Mouse (Mus musculus) neural tube, embryonic 12.5 days (tissue): Measurements from ENCODE around the gene Rasal2. TPM values are rescaled to one million over a fixed set of nuclear protein-coding genes. Genes with fewer than 3 reads are reported as not detected.

ENCODE experiments used
- ATAC-seq: fragments of 200-750 bp; cut with Nextera tagmentation; 2 replicates; pipeline ENCODE4 v1.8.0; 2017; ENCODE audit warnings: low read depth, mild to moderate bottlenecking, moderate TSS enrichment, moderate library complexity; ENCODE audit not compliant: low FRiP score
- H3K27ac ChIP-seq: fragments of 300-500 bp; sonication (generic); 2 replicates; pipeline ENCODE4 v1.5.1; 2016
- H3K27me3 ChIP-seq: fragments of 300-500 bp; sonication (generic); replicated peaks from 2 replicates; pipeline ENCODE4 v1.6.1; 2016; ENCODE audit warnings: mild to moderate bottlenecking
- H3K36me3 ChIP-seq: fragments of 300-500 bp; sonication (generic); 2 replicates; pipeline ENCODE4 v1.6.1; 2016; ENCODE audit warnings: mild to moderate bottlenecking
- H3K4me1 ChIP-seq: fragments of 300-500 bp; sonication (generic); 2 replicates; pipeline ENCODE4 v1.6.1; 2016
- H3K4me2 ChIP-seq: fragments of 300-500 bp; sonication (generic); replicated peaks from 2 replicates; pipeline ENCODE4 v1.6.1; 2016; ENCODE audit warnings: mild to moderate bottlenecking
- H3K4me3 ChIP-seq: fragments of 300-500 bp; sonication (generic); 2 replicates; pipeline ENCODE4 v1.5.1; 2016
- H3K9ac ChIP-seq: fragments of 300-500 bp; sonication (generic); 2 replicates; pipeline ENCODE4 v1.6.1; 2016; ENCODE audit warnings: mild to moderate bottlenecking
- H3K9me3 ChIP-seq: fragments of 300-500 bp; sonication (generic); 2 replicates; pipeline ENCODE4 v1.6.1; 2016; ENCODE audit warnings: mild to moderate bottlenecking
- WGBS: fragments of 180-500 bp; shearing (Covaris S2); methylation state at CpG from one replicate; pipeline ENCODE4 v1.1.7; 2016; 5-methylcytosine and 5-hydroxymethylcytosine counted together
- polyA plus RNA-seq: library from polyadenylated mRNA; unstranded; fragments of >200 nt; fragmentation: Nextera tagmentation; extraction: Ambion mirVana; gene quantifications from 2 replicates; pipeline ENCODE4 v1.2.1, GENCODE M21; 2016

Rasal2 gene
- polyA plus RNA-seq, 1 experiment from 2014 or later, result 32.3 TPM

GRCm38 (mm10) chr1:157410937-157411336 is 1.5 kb downstream of the Rasal2 start:
- WGBS, result 8% methylated on average over 8 of the region's 8 CpGs
- no peak overlapping the region for H3K27ac ChIP-seq
- H3K4me3 ChIP-seq, result peak overlapping the region; percentile 98
- H3K4me1 ChIP-seq, result peaks cover 10% of the 10 kb centered on the region
- H3K4me2 ChIP-seq, result peak overlapping the region; percentile 77
- no peaks in the 10 kb centered on the region for H3K27me3 ChIP-seq
- peak overlapping the region; percentile 91 for H3K9ac ChIP-seq
- H3K36me3 ChIP-seq, result no peaks in the 10 kb centered on the region
- no peaks in the 10 kb centered on the region for H3K9me3 ChIP-seq
- no peak for ATAC-seq

- Histone ChIP-seq H3K27ac (no peak overlapping the region), H3K27me3 (no peaks in the 10 kb centered on the region), H3K4me1 (peaks cover 10% of the 10 kb centered on the region), H3K9ac (no peak overlapping the region), H3K4me3 (no peak overlapping the region), H3K4me2 (no peak overlapping the region), H3K9me3 (no peaks in the 10 kb centered on the region), H3K36me3 (no peaks in the 10 kb centered on the region)
- no peak for ATAC-seq
- 94% methylated on average over 2 of the region's 2 CpGs for WGBS
Observed at GRCm38 (mm10) chr1:157409648-157410047, 2.7 kb downstream of the Rasal2 start.

GRCm38 (mm10) chr1:157388027-157388426 is 24.4 kb downstream of the Rasal2 start:
- Histone ChIP-seq H3K27ac (no peak overlapping the region), H3K9me3 (no peaks in the 10 kb centered on the region), H3K4me1 (peaks cover 6% of the 10 kb centered on the region; the same call in 1 of the 2 replicates), H3K9ac (no peak overlapping the region), H3K27me3 (no peaks in the 10 kb centered on the region), H3K4me3 (no peak overlapping the region), H3K36me3 (no peaks in the 10 kb centered on the region), H3K4me2 (0 out of 2 replicates have a peak overlapping the region, but pooled peaks have one; percentile 24)
- ATAC-seq, result peak; percentile 53; the same call in 1 of the 2 replicates
- 15% methylated on average over 4 of the region's 4 CpGs for WGBS

GRCm38 (mm10) chr1:157380694-157381093 is 31.7 kb downstream of the Rasal2 start:
- Histone ChIP-seq H3K9ac (no peak overlapping the region), H3K36me3 (no peaks in the 10 kb centered on the region), H3K27ac (no peak overlapping the region), H3K4me3 (no peak overlapping the region), H3K4me2 (no peak overlapping the region), H3K27me3 (no peaks in the 10 kb centered on the region), H3K9me3 (no peaks in the 10 kb centered on the region), H3K4me1 (no peaks in the 10 kb centered on the region)
- 39% methylated on average over 2 of the region's 2 CpGs for WGBS
- ATAC-seq, result no peak

- WGBS, result 87% methylated on average over 2 of the region's 2 CpGs
- no peak overlapping the region for H3K4me3 ChIP-seq
- no peaks in the 10 kb centered on the region for H3K36me3 ChIP-seq
- H3K27me3 ChIP-seq, result no peaks in the 10 kb centered on the region
- no peak for ATAC-seq
- 0 out of 2 replicates have a peak, but pooled peaks cover 3% of the 10 kb centered on the region for H3K4me1 ChIP-seq
- no peaks in the 10 kb centered on the region for H3K9me3 ChIP-seq
- no peak overlapping the region for H3K27ac ChIP-seq
- H3K9ac ChIP-seq, result no peak overlapping the region
- H3K4me2 ChIP-seq, result no peak overlapping the region
Observed at GRCm38 (mm10) chr1:157370397-157370796, 42.0 kb downstream of the Rasal2 start.

GRCm38 (mm10) chr1:157368316-157368715 is 44.1 kb downstream of the Rasal2 start:
- ATAC-seq, result no peak
- H3K4me1 ChIP-seq, result 0 out of 2 replicates have a peak, but pooled peaks cover 3% of the 10 kb centered on the region
- WGBS, result 73% methylated on average over 5 of the region's 5 CpGs
- H3K9ac ChIP-seq, result no peak overlapping the region
- no peak overlapping the region for H3K4me3 ChIP-seq
- no peak overlapping the region for H3K4me2 ChIP-seq
- no peaks in the 10 kb centered on the region for H3K9me3 ChIP-seq
- H3K27ac ChIP-seq, result no peak overlapping the region
- H3K27me3 ChIP-seq, result no peaks in the 10 kb centered on the region
- H3K36me3 ChIP-seq, result no peaks in the 10 kb centered on the region

- Histone ChIP-seq H3K4me3 (no peak overlapping the region), H3K9me3 (no peaks in the 10 kb centered on the region), H3K27me3 (no peaks in the 10 kb centered on the region), H3K4me1 (no peaks in the 10 kb centered on the region), H3K9ac (no peak overlapping the region), H3K4me2 (no peak overlapping the region), H3K36me3 (no peaks in the 10 kb centered on the region), H3K27ac (no peak overlapping the region)
- 89% methylated on average over 1 of the region's 1 CpGs for WGBS
- ATAC-seq, result no peak
Observed at GRCm38 (mm10) chr1:157346661-157347060, 65.7 kb downstream of the Rasal2 start.

GRCm38 (mm10) chr1:157343519-157343918 is 68.9 kb downstream of the Rasal2 start:
- no peak overlapping the region for H3K4me3 ChIP-seq
- no peaks in the 10 kb centered on the region for H3K36me3 ChIP-seq
- no peak for ATAC-seq

GRCm38 (mm10) chr1:157334834-157335233 is 77.6 kb downstream of the Rasal2 start:
- no peaks in the 10 kb centered on the region for H3K27me3 ChIP-seq
- no peaks in the 10 kb centered on the region for H3K9me3 ChIP-seq
- no peak overlapping the region for H3K27ac ChIP-seq
- no peaks in the 10 kb centered on the region for H3K4me1 ChIP-seq
- no peaks in the 10 kb centered on the region for H3K36me3 ChIP-seq
- no peak overlapping the region for H3K4me3 ChIP-seq
- no peak overlapping the region for H3K9ac ChIP-seq
- no peak overlapping the region for H3K4me2 ChIP-seq
- no peak for ATAC-seq
- WGBS, result 76% methylated on average over 3 of the region's 3 CpGs

More at GRCm38 (mm10) chr1:157343519-157343918, 68.9 kb downstream of the Rasal2 start:
- no peaks in the 10 kb centered on the region for H3K4me1 ChIP-seq
- no peaks in the 10 kb centered on the region for H3K27me3 ChIP-seq
- no peak overlapping the region for H3K4me2 ChIP-seq
- no peak overlapping the region for H3K9ac ChIP-seq
- no peak overlapping the region for H3K27ac ChIP-seq
- H3K9me3 ChIP-seq, result no peaks in the 10 kb centered on the region

- Histone ChIP-seq H3K27me3 (no peaks in the 10 kb centered on the region), H3K9ac (no peak overlapping the region), H3K4me1 (no peaks in the 10 kb centered on the region), H3K4me3 (no peak overlapping the region), H3K4me2 (no peak overlapping the region), H3K9me3 (no peaks in the 10 kb centered on the region), H3K36me3 (no peaks in the 10 kb centered on the region), H3K27ac (no peak overlapping the region)
- no peak for ATAC-seq
Observed at GRCm38 (mm10) chr1:157328068-157328467, 84.3 kb downstream of the Rasal2 start.

GRCm38 (mm10) chr1:157323091-157323490 is 89.3 kb downstream of the Rasal2 start:
- H3K4me2 ChIP-seq, result no peak overlapping the region
- H3K36me3 ChIP-seq, result no peaks in the 10 kb centered on the region
- WGBS, result 95% methylated on average over 1 of the region's 1 CpGs
- no peaks in the 10 kb centered on the region for H3K9me3 ChIP-seq
- ATAC-seq, result no peak
- H3K9ac ChIP-seq, result no peak overlapping the region
- H3K4me1 ChIP-seq, result no peaks in the 10 kb centered on the region
- no peak overlapping the region for H3K4me3 ChIP-seq
- no peak overlapping the region for H3K27ac ChIP-seq
- no peaks in the 10 kb centered on the region for H3K27me3 ChIP-seq

- Histone ChIP-seq H3K4me2 (no peak overlapping the region), H3K27me3 (no peaks in the 10 kb centered on the region), H3K4me1 (no peaks in the 10 kb centered on the region), H3K9me3 (no peaks in the 10 kb centered on the region), H3K36me3 (no peaks in the 10 kb centered on the region), H3K27ac (no peak overlapping the region), H3K9ac (no peak overlapping the region), H3K4me3 (no peak overlapping the region)
- 91% methylated on average over 4 of the region's 4 CpGs for WGBS
- ATAC-seq, result no peak
Observed at GRCm38 (mm10) chr1:157318896-157319295, 93.5 kb downstream of the Rasal2 start.

GRCm38 (mm10) chr1:157301266-157301665 is 111.1 kb downstream of the Rasal2 start:
- H3K9me3 ChIP-seq, result no peaks in the 10 kb centered on the region
- no peak overlapping the region for H3K27ac ChIP-seq
- no peak for ATAC-seq
- H3K36me3 ChIP-seq, result peaks cover 6% of the 10 kb centered on the region
- WGBS, result 83% methylated on average over 1 of the region's 1 CpGs
- no peaks in the 10 kb centered on the region for H3K27me3 ChIP-seq
- no peak overlapping the region for H3K4me3 ChIP-seq
- H3K4me1 ChIP-seq, result no peaks in the 10 kb centered on the region
- H3K9ac ChIP-seq, result no peak overlapping the region
- no peak overlapping the region for H3K4me2 ChIP-seq
